Mouse (Mus musculus) B cell, adult 2 months (primary cell): Measurements from ENCODE around the gene Mgat5.

Experiments
- DNase-seq, 2 experiments: peaks; one replicate each; pipeline ENCODE4 v3.0.0; 2022

Gene Mgat5

DNA sequence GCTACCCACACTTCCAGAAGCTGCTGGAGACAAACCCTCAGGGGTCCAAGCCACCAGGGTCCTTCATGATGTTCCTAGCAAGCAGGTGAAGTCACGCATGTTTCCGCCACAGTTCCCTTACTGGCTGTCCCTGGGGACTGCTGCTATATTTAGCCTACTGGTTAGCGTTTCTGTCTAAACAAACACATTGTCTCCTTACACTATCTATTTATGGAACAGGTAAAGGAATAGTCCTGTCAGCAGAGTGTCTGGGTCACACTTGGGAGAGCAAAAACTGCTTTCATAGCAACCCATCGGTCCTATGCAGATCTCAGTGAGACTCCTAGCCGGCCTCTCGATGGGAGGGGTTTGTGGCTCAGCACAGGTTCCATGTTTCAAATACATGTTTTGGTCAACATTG is 306.5 kb downstream of the Mgat5 start:
- DNase-seq = peak; percentile 78 to 79

DNA sequence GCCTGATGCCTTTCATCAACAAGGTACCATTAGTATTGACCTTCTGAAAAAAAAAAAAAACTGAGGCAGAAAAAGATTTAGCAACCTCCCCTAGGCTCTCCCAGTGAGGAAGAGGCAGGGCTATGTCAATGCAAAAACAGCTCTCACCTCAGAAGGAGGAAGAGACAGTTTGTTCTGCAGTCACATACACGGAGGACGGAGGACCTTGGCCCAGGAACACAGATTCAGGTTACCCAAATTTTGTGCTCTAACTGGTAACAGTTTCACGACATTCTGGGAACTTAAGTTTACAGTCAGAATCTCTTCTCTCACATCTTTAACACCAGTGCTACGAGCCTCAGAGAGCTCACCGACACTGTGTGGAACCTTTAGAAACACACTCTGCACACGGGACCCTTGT is 307.9 kb downstream of the Mgat5 start:
- no peak for DNase-seq

DNA sequence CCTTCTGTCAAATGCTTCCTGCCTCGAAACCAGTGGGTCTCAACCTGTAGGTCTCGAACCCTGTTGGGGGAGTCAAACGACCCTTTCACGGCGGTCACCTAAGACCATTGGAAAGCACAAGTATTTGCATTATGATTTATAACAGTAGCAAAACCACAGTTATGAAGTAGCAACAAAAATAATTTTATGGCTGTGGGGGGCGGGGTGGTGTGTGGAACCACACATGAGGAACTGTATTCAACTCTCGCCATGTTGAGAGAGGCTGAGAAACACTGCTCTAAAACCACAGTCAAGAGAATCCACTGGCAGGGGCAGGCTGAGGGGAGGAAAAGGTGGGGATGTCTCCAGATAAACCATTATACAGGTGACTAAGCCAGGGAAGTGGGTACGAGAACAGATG is 308.3 kb downstream of the Mgat5 start:
- DNase-seq = peak; percentile 82 to 83

DNA sequence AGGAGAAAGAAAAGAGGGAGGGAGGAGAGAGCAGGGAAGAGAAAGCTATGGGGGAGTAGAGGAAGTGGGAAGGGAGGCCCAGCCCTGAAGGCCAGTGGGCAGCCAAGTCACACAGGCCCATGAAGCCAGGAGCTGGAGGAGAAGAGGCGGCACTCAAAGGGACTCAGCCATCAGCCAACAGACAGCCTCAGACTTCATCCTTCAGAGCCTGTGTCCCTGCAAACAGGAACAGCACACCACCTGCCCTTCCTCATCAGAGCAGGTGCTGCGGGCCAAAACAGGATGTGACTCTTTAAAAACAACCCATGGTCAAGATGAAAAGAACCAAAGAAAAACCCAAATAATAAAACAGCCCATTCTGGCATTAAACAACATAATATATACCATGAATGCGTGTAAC is 308.8 kb downstream of the Mgat5 start:
- peak; percentile 70 to 72 for DNase-seq

DNA sequence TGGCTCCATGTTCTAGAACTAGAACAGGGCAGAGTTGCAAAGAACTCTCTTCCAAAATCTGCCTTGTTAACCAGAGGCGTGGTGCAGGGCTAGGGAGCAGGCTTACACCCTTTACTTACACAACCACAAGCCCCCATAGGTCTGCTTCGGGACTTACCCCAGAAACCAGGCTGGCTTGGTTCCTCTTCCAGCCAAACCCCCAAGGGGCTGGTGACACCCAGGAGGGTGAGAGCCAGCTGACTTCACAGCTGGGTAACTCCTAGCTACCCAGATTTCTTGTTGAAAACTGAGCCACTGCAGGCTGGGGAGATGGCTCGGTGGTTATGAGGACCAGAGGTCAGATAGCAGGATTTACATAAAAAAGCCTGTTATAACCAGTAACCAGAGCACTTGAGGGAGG is 309.7 kb downstream of the Mgat5 start:
- peak; percentile 88 to 93 for DNase-seq

DNA sequence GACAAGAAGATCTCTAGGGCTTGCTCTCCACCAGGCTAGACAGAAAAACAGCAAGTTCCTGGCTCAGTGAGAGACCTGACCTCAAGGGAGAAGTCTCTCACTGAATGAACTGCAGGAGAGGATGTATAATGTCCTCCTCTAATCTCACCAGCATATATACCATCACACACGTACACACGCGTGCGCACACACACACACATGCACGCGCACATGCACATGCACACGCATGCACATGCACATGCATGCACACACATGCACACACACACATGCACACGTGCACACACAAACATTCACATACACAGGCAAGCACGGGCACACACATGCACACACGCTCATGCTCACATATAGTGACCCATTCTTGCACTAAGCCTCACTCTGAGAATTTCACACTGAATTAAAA is 310.1 kb downstream of the Mgat5 start:
- DNase-seq = no peak

DNA sequence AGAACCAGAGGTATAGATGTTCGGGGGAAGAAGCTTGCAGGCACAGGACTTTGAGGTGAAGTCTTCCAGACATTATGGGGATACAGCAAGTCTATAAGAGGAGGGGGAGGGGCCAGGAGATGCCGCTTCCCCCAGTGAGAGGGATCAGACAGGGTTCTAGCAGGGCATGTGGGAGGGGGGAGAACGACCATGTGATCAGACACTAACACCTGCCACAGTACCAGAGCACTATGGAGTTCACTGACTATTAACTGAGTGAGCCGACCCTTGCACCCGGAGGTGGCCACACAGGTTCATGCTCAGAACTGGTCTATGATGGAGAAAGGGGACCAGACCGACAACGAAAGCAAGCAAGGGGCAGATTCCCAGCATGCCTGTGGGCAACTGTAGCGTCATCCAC is 318.5 kb downstream of the Mgat5 start:
- no peak for DNase-seq

DNA sequence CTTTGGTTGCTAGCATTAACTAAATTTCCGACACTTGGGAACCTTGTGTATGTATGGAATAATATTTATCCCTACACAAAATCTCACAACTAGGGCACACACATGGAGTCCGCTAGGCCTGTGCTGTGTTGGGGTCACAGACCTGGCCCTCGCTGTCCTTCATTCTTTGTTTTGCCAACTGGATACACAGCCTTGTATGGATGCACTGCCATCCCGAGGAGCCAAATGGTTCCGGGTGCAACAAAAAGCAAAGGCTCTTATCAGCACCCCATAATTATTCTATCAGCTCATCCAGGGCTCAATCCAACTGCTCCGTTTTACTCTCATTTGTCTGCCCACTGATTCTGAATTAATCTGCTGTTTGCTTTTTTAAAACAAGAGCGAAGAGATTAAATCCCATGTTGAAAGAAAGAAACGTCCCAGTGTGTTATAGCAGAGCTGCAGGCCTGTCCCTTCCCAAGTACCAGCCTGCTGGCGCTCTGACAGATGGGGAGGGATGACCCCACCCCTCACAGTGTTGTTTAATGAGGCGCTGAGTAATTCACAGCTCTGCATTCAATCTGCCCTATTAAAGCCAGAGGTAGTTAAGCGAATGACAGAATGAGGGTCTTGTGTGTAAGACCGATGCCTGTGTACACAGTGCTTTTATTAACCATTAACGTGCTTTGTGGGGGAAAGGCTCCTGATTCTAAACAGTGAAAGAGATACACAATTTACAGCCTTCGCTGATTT is 326.2 kb downstream of the Mgat5 start:
- no peak for DNase-seq

DNA sequence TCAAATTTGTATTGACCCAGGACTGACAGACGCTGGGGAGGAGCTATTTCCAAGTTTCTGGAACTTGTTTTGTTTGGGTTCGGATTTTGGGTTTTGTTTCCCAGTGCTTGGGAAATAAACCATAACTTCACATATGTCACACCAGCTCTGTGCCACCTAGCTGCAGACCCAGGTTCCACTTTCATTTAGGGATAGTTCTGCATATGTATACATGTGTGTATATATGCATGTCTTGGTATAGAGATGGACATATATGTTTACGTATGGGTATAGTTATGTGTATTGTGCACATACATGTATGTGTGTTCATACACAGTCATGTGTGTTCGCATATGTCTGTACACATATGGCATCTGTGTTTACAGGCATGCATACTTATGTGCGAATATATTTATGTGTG is 326.9 kb downstream of the Mgat5 start:
- no peak for DNase-seq

DNA sequence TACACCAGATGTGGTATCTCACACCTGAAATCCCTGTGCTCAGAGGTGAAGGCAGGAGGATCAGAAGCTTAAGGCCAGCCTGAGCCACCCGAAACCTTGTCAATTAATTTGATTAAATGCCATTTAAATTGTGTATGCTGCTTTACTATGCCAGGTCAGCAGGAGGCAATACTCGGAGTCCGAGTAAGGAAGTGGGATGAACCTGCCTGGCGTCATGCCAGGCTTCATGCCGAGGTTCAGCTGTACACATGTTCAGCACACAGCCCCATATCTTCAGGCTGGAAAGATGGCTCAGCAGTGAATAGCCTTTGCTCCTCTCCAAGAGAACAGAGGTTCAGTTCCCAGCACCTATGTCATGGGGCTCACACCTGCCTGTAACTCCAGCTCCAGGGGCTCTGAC is 331.6 kb downstream of the Mgat5 start:
- DNase-seq = no peak

DNA sequence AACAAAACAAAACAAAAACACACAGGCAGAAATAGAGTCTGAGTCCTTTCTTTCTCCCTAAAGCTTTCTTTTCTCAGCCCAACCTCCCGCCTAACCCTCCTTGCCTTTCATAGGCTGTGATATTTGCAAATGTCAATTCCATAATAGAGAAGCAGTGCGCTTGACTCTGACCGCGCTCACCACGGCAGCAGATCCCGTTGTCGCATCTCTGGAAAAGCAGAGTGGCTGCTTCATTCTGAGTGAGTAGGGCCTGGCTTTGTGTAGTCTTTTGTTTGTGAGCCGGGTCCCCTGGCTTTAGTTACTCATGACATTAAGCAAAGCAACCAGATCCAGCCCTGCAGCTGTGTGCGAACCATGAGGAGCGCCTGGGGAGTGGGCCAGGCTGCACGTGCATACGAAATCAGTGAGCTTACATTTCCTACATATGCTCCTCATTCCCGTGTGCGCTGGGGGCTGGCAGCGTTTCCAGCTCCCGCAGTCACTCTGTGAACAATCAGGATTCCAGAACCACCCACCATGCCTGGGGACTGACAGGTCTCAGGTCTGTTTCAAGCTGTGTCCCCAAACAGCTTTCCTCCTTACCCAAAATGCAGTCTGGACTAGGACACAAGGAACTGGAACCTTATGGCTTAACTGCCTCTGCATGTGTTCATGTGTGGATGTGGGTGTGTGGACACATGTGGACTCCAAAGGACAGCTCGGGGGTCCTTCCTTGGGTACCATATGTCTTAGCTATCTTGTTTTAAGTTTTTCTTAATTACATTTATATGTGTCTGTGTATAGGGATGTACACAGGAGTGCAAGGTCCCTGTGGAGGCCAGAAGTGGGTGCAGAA is 332.6 kb downstream of the Mgat5 start:
- DNase-seq = no peak
